Mouse (Mus musculus) megakaryocyte, embryonic 14.5 days (primary cell): ENCODE results near the gene Glo1.

Experiments used
- FLI1 ChIP-seq: IDR thresholded peaks from 2 replicates; pipeline ENCODE4 v1.6.1; 2012; ENCODE audit warnings: low read length, inconsistent platforms, mixed read lengths
- GATA1 ChIP-seq: IDR thresholded peaks from 3 replicates; pipeline ENCODE4 v1.6.1; 2012; ENCODE audit warnings: mixed read lengths, low read length, inconsistent platforms, borderline replicate concordance

DNA sequence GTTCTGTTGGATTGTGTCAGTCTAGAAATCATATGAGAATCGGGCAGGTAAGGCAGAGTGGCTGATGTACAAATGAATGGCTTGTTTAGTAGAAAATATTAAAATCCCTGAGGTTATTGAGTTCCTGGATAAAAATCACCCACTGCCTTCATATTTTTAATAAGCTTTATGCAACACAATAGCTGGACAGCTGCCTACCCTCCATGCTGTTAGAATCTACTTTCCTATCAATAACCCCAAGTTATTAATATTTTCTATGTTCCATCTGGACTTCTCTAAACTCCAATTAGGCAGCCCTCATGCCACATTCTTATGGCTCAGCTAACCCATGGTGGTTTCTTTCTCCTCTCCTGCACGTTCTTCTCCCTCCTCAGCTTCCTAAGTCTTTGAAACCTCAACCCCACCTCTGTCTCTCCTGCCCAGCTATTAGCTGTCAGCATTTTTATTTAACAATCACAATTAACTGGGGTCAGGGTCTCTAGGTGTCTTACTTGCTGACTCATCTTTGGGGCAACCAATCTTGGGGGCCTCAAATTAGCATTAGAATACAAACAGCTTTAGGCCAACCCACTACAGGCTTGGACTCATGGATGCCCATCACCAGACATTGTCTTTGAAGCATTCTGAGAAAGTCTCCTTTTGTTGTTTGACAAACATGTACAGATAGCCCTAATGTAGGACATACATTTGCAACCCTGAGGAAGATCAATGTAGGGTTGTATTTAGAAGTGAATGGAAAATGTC lies 43.2 kb downstream of the Glo1 start:
- no peak for TF ChIP-seq GATA1
- TF ChIP-seq FLI1: no peak
